Mouse (Mus musculus): ENCODE measurements around the gene Suv39h1.
A peak's percentile ranks its signal among the peaks of the same experiment; 100 is the strongest.
"Not testable (repeated sequence)": the region's sequence is repeated elsewhere in the genome, so short reads cannot be mapped to it uniquely, and the experiment has no call there.

The Suv39h1 gene

DNA sequence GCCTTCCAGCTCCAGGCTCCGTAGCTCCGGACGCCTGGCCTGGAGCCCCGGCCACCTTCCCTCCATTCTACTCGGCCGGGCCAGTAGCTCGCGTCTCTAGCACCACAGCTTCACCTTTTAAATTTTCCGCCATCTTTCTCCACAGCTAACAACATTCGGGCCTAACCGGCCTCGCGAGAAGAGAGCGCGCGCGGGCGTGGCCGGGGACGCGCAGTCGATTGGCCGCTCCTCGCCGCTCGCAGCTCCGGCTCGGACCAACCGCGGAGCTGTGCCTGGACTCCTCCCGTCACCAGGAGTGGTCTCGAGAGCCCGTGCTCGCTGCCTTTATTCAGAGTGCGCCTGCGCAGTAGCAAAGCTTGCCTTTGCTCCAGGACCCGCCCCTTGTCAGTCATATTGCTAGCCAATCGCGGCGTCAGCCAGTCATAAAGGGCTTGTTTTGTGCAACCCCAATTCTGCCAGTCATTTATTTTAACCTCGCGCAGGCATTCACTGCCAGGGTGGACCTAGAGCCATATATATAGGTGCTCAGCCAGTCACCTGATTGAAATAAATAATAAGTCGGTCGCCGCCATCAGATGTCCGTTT, at the start of gene Suv39h1:
TSS of gene Suv39h1 (minus strand) at position 331 of the 585 bp plus-strand sequence.
- peak; percentile 94 for DNase-seq (ENCODE audit: low read depth)

DNA sequence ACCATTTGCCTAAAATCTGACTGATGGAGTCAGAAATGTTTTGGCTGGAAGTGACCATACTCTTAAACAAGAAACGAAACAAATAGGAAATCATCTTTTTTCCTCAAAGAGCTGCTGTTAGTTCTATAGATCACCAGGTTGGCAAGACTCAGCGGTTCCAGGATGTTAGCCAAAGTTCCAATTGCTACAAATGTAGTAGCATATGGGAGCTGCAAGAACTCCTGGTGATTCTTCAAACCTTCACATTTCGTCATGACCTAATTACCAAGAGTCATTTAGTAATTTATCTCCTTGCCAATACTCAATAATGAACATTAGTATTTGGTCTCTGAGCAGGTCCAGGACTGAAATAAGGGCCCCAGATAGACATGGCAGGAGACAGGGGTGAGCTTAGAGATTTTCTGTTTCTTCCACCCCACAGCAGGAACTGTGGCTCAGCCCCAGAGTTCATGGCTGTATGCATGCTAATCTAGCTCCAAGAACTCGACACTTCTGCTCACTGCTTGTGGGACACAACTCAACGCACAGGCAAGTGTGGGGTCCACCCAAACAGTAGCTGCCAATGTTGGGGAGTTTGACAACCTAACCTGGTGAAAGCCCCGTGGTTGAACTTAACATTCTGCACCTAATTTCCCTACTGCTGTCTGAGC, 49.4 kb upstream of the Suv39h1 start:
- no peak for DNase-seq (ENCODE audit: low read depth)

DNA sequence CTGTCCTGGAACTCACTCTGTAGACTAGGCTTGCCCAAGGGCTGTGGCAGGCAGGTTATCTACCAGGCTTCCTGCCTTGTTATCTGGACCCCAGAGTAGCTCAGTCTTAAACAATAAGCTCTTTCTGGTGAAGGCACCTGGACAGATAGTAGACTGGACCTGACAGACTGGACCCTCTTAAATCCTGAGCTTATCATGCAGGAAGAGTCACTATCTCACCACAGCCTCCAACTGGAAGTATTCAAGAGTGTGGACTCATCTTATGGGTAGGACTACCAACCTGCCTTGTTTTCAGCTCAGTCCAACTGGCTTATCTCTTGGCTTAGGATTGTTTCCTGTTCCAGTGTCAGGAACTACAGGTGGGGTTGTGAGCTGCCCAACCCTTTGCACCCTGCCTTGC, 42.7 kb upstream of the Suv39h1 start:
- DNase-seq (ENCODE audit: low read depth): no peak

DNA sequence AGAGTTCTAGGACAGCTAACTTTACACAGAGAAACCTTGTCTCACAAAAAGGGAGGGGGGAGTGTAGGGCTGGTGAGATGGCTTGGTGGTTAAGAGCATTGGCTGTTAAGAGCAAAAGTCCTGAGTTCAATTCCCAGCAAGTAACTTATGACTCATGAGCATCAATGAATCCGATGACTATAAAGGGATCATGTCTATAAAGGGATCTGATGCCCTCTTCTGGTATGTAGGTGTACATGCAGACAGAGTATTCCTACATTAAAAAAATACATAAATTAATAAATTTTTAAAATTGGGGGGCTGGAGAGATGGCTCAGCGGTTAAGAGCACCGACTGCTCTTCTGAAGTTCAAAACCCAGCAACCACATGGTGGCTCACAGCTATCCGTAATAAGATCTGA, 40.7 kb upstream of the Suv39h1 start:
- peak; percentile 40 for DNase-seq (ENCODE audit: low read depth)

DNA sequence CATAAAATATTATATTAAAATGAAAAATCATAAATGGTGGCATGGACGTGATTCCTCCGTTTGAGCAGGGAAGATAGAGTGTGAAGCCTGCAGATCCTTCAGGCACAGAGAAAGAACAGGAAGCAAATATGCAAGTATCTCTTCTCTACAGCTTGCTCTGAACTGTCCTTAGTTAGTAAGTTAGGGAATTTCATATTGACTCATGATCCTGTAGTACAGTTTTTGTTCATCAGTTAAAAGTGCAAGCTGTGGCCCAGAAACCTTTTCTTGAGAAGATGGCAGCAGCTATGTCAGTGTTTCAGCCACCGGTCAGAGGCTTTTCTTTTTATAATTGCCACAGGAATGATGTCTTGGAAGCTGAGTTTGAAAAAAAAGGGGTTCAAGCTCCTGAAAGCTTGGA, 30.5 kb upstream of the Suv39h1 start:
- DNase-seq (ENCODE audit: low read depth): no peak

DNA sequence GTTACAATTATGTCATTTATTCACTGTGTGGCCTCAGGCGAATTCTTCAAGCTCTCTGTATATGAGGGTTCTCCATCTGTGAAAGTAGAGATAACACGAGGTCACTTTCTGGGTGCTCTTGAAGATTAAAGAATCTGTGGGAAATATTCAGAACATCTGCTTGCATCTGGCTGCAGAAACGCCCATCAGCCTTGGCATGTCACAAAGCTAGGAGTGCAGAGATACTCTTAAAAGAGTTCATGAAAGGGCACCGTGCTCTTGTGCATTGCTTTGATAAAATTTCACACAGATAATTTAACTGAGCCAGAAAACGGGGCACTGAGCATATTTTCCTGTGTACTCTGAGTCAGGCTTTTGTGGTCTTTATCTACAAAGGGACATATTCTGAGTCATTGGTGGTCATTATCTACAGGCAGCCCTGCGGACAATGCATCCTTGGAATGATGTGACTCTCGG, 27.7 kb upstream of the Suv39h1 start:
- no peak for DNase-seq (ENCODE audit: low read depth)

DNA sequence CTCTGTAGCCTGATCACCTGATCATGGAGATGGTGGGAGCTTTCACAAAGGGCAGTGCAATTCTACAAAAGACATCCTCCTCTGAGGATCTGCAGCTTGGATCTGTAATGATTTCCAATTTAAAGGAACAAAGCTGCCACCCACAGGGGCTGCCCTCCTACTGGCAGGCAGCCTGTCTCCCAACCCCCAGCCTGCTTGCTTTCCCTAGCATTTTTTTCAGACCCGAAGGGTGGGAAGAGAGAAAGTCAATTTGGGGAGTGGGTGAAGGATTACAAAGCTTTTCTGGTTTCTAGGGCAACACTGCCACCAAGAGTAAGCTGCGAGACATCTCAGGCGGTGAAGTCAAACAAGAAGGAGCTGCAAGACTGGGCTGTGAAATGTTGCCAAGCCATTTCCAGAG, 26.5 kb upstream of the Suv39h1 start:
- DNase-seq (ENCODE audit: low read depth): no peak

DNA sequence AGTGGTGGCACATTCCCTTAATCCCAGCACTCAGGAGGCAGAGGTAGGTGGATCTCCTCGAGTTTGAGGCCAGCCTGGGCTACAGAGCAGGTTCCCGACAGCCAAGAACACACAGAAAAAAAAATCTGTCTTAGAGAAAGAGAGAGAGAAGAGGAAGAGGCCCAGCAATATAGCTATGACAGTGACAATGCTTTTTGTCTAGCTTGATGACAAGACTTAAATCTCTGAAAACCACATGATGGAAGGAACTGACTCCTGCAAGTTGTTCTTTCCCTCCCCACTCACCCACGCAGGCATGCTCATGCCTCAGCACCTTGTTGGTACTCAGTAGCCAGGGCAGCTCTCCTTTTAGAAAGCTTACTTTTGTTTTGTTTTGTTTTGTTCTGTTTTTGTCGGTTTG, 24.9 kb upstream of the Suv39h1 start:
- DNase-seq (ENCODE audit: low read depth): no peak

DNA sequence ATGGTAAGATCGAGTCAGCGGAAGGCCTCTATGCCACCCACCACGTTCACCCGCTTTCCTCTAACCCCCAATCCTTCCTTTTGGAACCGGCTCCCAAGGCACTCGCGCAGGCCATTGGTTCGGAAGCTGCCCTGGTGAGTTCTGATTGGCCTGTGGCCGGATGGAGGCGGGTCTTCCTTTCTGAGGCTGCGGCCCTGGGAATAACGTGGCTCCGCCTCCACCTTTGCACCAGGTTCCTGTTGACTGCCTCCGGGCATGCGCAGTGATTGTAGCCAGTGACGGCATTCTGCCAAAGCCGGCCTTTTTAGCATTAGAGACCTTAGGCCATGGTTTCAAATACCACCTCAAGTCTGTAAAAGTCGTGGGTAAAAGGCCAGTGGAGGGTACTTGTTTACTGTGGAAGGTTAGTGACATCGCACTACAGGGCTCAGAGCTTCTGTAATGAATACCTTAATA, 22.3 kb upstream of the Suv39h1 start:
- DNase-seq (ENCODE audit: low read depth): peak; percentile 95

DNA sequence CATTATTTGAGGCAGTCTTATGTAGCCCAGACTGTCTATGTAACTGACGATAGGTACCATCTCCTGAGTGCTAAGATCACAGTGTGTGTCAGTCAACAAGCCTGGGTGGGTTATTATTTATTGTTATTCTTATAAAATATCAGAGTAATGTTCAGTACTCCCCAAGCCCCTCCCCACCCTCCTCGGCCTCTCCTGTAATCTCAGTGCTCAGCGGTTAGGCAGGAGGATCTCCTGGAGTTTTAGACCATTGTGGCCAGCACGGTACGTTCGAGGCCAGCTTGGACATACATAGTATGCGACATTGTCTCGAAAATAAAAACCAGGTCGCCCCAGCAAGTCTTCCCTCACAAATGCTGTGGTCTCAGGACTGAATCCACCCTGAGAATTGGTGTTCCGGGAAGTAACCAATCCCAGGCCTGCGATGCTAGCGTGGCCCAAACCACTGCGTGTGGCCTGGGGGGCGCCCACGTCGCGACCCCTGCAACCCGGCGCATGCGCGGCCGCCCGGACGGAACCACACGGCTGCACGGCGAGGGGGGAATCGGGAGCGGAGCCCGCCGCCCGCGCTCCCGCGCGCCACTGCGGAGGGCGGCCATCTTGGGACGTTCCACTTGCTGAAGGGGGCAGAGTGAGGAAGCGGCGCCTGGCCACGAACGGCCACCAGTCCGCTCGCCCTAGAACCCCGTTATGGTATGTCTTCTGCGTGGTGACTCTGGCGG, 21.7 kb upstream of the Suv39h1 start:
- DNase-seq (ENCODE audit: low read depth): not testable (repeated sequence)

DNA sequence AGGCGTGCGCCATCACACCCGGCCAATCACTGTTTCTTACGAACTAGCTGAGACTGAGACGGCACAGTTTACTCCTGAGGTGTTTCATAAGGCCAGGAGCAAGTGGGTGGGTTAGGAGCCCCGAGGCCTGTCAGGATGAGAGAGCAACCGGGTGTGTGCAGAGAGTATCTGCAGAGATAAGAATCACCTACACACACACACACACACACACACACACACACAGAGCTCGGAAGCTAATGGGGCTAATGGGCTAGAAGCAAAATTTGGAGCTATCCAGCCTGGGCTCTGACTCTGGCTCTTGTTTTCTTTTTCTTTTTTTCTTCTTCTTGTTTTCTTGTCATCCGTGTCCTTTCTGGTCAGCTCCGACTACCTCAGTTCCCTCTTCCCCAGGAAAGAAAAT, 21.0 kb upstream of the Suv39h1 start:
- no peak for DNase-seq (ENCODE audit: low read depth)

DNA sequence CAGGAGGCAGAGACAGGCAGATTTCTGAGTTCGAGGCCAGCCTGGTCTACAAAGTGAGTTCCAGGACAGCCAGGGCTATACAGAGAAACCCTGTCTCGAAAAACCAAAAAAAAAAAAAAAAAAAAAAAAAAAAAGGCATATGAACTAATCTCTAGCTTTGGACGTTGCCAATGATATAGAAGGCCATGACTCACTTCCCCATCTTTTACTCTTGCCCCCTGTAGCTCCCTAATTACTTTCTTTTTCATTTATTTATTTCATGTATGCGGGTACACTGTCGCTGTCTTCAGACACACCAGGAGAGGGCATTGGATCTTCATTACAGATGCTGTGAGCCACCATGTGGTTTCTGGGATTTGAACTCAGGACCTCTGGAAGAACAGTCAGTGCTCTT, 16.4 kb upstream of the Suv39h1 start:
- DNase-seq (ENCODE audit: low read depth): not testable (repeated sequence)

DNA sequence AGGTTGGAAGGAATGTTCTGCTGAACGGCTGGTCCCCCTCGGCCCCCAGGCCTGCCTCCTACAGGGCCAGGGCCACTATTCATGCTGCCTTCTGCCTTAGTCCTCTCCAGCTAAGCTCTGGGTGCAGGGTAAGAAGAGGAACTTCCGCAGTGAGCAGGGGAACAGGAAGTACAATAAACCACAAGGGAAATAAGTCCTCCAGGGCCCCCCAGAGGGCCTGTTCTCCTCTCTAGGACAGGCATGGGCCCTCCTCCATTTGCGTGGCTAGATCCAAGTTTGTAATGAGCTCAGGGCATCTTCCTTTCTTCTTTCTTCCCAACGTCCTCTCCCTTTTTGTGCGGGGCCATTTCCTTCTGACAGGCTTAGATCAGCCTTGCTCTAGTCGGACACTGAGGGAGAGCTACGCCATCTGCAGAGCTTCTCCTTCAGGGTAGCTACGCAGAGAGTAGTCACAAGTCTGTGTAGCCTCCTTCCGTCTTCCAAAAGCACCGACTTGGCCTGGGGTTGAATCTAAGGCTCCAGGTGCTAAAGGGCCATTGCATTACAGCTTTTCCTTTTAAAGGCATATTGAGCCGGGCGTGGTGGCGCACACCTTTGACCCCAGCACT, 15.9 kb upstream of the Suv39h1 start, which contains the start of gene Was:
TSS of gene Was (minus strand) at position 153 of the 608 bp plus-strand sequence.
- DNase-seq (ENCODE audit: low read depth): peak; percentile 74

DNA sequence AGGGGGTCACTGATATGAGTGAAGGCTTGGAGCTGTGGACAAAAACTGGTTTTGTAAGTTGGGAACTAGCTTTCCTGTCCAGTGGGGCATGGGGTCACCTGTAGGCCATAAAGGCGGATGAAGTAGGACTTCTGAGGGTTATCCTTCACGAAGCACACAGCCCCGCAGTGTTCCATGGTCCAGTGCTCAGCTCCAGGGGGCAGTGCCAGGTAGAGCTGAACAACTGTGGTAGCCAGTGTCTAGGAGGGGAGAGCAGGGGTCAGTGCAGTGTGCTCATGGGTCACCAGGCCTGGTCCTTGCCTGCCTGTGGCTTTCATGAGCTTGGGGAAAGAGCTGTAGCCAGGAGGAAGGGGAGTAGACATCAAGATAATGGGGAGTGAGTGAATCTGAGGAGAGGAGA, 15.2 kb upstream of the Suv39h1 start:
- no peak for DNase-seq (ENCODE audit: low read depth)

DNA sequence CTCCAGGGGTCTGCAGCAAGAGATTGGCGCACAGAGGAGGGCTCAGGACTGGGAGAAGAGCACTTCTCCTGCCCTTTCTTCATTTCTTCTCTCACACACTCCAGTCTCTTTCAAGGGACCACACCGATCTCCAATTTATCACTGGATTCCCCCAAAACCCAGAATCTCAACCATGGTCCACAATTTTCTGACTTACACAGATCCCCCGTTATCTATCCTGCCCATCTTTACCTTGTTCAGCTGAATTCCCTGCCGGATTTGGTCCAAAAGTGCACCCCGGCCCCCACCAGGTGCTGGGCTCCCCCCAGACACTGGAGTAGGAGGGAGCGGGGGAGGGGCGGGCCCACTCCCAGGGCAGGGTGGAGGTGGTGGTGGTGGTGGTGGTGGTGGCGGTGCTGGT, 11.1 kb upstream of the Suv39h1 start:
- DNase-seq (ENCODE audit: low read depth): no peak

DNA sequence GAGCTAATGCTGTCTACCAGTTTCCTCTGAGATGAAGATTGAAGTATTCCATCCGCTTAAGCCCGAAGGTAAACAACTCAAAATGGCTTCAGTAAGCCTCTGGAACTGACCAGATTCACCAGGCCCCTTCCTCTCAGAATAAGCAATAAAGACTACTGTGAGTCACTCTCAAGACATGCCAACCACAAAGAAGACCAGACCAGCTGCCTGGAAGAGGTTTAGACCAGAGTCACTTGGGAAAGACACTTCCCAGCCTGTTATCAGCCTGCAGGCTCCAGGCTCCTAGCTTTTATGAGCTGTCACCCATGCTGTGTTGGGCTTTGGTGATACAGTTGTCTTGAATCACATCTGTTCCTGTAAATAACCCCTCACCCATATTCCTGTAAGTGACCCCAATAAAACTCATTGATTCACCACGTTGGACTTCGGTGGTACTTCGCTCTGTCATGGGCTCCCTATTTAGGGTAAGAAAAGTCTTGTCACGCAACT, 10.3 kb upstream of the Suv39h1 start:
- no peak for DNase-seq (ENCODE audit: low read depth)

DNA sequence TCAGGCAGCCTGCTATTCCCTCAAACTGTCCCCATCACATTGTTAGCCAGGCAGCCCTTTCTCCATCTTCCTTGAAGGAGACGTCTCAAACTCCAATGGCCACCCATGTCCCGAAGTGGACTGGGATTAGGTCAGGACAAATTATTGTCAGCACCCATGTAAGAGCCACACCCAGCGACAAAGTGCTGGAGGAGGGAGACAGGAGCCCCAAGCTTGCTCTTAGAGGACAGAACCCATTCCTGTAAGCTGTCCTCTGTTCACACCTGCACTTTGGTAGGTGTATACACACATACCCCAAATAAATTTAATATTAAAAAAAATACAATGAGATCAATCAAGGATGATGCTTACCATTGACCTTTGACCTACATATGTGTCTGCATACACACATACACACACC, 544 bp upstream of the Suv39h1 start:
- no peak for DNase-seq (ENCODE audit: low read depth)

DNA sequence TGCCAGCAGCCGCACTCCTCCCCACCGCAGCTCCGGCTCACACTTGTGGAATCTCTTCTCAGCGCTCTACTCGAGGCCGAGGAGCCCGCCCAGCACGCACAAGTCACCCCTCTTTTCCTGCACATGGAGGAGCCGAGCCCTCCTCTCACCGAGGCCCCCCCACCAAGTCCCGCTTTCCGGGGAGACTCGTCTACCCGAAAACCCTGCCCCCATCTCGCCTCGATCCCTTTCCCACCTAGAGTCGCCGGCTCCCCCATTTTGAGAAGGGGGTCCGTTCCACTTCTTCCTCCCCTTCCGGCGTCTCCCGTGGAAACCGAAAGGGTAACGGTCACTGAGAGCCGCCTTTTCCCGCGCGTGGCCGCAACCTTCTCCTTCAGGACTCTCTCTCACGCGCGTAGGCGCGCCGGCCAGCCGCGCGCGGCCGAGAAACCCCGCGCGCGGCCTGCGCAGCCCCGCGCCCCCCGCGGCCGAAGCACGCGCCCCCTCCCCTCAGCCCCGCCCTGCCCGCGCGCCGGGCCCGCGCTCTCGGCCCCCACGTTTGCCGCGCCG, 605 bp downstream of the Suv39h1 start:
- no peak for DNase-seq (ENCODE audit: low read depth)

DNA sequence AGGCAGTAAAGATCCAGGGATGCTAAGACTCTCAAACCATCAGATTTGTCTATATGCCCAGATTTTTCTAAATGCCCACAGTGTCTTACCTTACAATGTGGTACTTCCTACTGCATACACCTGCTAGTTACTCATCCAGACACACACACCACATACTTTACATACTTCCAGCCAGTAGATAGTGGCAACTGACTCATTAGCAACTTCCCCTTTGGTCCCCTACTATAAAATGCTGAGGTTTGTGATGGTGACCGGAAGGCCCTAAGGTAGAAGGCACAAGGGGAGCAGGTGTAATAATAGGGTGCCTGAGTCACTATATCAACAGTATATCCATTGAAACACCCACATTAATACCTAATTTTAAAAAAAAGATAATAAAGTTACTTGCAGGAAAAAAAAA, 5.4 kb downstream of the Suv39h1 start:
- DNase-seq (ENCODE audit: low read depth): no peak

DNA sequence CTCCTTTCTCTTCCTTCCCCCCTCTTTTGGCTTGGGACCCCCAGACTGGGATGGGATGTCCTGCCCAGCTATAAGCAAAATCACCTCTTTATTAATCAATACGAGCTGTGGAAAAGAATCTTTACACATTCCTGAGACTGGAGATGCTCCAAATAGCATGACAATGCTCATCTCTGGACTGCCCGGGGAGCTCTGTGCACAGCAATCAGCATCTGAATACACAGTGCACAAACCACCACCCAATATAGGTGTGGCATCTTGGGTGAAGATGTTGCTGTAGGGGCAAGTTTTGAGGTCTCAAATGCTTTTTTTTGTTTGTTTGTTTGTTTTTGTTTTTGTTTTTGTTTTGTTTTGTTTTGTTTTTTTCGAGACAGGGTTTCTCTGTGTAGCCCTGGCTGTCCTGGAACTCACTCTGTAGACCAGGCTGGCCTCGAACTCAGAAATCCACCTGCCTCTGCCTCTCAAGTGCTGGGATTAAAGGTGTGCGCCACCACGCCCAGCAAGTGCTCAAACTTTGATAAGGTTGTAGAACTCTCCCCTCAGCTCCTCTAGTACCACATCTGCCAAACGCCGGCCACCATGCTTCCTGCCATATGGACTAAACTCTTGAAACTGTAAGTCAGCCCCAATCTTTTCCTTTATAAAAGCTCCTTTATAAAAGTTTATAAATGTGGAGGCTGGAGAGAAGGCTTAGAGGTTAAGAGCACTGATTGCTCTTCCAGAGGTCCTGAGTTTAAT, 23.3 kb downstream of the Suv39h1 start:
- not testable (repeated sequence) for DNase-seq (ENCODE audit: low read depth)

DNA sequence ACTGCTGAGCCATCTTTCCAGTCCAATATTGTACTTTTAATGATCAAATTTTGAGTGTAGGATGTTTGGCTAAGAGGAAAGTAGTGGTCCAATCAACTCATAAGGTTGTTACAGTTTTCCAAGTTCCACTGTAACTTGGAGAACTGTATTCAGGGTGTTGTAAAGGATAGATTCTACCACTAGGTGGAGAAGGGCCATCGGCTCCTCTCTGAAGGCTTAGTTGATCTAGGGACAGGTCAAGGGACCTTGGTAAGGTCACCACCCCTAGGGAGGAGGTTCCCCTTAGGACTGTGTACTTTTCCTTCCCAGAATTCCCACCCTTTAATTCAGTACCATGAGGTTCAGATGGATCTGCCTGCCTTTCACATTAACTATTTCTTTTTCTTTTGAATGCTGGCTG, 41.6 kb downstream of the Suv39h1 start:
- DNase-seq (ENCODE audit: low read depth): peak; percentile 23

DNA sequence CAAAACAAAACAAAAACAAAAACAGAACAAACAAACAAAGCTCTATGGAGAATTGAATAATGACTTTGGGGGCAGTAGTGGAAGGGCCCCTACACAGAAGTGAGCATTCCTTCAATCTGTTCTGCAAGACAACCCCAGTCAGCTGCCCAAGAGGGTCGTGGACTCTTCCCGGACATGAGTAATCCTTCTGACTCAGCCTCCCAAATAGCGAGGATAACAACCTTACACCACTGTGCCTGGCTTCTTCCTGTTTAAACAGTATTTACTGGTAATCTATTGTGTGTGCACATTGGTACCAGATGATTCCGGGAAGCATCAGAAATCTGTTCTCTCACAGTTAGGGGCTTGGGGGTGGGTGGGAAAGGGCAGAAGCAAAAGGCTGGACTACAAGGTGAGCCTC, 47.7 kb downstream of the Suv39h1 start:
- no peak for DNase-seq (ENCODE audit: low read depth)

Data from naive thymus-derived CD4-positive, alpha-beta T cell, adult 2 months (primary cell).